Mouse (Mus musculus) bone marrow, adult 2 months (tissue): ENCODE measurements around the gene Tkt. TPM values are rescaled to one million over a fixed set of nuclear protein-coding genes. Genes with fewer than 3 reads are reported as not detected.

ENCODE experiments used
- H3K27ac ChIP-seq: fragments of 200-500 bp; 2 replicates; pipeline ENCODE4 v1.5.1; 2012; ENCODE audit warnings: low read depth, mild to moderate bottlenecking, control low read depth, inconsistent platforms, low read length; ENCODE audit not compliant: control insufficient read depth, poor library complexity, insufficient read depth
- H3K4me1 ChIP-seq: fragments of 200-500 bp; 2 replicates; pipeline ENCODE4 v1.6.1; 2011; ENCODE audit warnings: low read length; ENCODE audit not compliant: control insufficient read depth, insufficient read depth
- H3K4me3 ChIP-seq: fragments of 200-500 bp; replicated peaks from 2 replicates; pipeline ENCODE3; 2011; ENCODE audit warnings: mild to moderate bottlenecking, low read depth, low read length, control low read depth; ENCODE audit not compliant: control insufficient read depth
- CTCF ChIP-seq: fragments of 200-500 bp; IDR thresholded peaks from 2 replicates; pipeline ENCODE4 v1.5.1; 2011; ENCODE audit warnings: low read length, control low read depth; ENCODE audit not compliant: control insufficient read depth, insufficient read depth
- POLR2A ChIP-seq: fragments of 200-500 bp; IDR thresholded peaks from 2 replicates; pipeline ENCODE4 v1.6.1; 2011; ENCODE audit warnings: low read depth, mild to moderate bottlenecking, control low read depth, low read length, borderline replicate concordance; ENCODE audit not compliant: control insufficient read depth
- WGBS: fragments of 180-500 bp; shearing (Covaris S2); methylation state at CpG from one replicate; pipeline ENCODE4 v1.1.7; 2018; 5-methylcytosine and 5-hydroxymethylcytosine counted together
- polyA plus RNA-seq: library from polyadenylated mRNA; stranded (reverse); fragments of >200 nt; gene quantifications from 2 replicates; pipeline ENCODE4 v1.2.4, GENCODE M21; 2011; ENCODE audit warnings: low replicate concordance; ENCODE audit not compliant: missing spikeins, insufficient read depth, insufficient read length

Gene Tkt
- polyA plus RNA-seq, 1 experiment, result 665 TPM

GRCm38 (mm10) chr14:30595576-30596313, 47.6 kb downstream of the Tkt start:
- 63% methylated on average over 8 of the region's 8 CpGs for WGBS
- TF ChIP-seq CTCF (no peak), POLR2A (no peak)
- Histone ChIP-seq H3K4me3 (no peak overlapping the region), H3K4me1 (peaks cover 12% of the 10 kb centered on the region), H3K27ac (peak overlapping the region; percentile 31)

- H3K4me3 ChIP-seq, result no peak overlapping the region
- WGBS, result 73% methylated on average over 3 of the region's 3 CpGs
- peaks cover 12% of the 10 kb centered on the region for H3K4me1 ChIP-seq
- H3K27ac ChIP-seq, result no peak overlapping the region
- TF ChIP-seq POLR2A (no peak), CTCF (no peak)
Observed at GRCm38 (mm10) chr14:30596407-30596806, 48.2 kb downstream of the Tkt start.

GRCm38 (mm10) chr14:30597142-30597541, 49.0 kb downstream of the Tkt start:
- H3K27ac ChIP-seq, result no peak overlapping the region
- no peak overlapping the region for H3K4me3 ChIP-seq
- WGBS, result 56% methylated on average over 2 of the region's 2 CpGs
- TF ChIP-seq CTCF, result no peak
- TF ChIP-seq POLR2A, result no peak
- H3K4me1 ChIP-seq, result peaks cover 12% of the 10 kb centered on the region

GRCm38 (mm10) chr14:30606817-30607216, 58.7 kb downstream of the Tkt start:
- H3K4me1 ChIP-seq, result peaks cover 3% of the 10 kb centered on the region; the same call in 1 of the 2 replicates
- no peak for TF ChIP-seq CTCF
- TF ChIP-seq POLR2A, result no peak
- 82% methylated on average over 5 of the region's 5 CpGs for WGBS
- H3K4me3 ChIP-seq, result no peak overlapping the region
- H3K27ac ChIP-seq, result peak overlapping the region; percentile 32

DNA sequence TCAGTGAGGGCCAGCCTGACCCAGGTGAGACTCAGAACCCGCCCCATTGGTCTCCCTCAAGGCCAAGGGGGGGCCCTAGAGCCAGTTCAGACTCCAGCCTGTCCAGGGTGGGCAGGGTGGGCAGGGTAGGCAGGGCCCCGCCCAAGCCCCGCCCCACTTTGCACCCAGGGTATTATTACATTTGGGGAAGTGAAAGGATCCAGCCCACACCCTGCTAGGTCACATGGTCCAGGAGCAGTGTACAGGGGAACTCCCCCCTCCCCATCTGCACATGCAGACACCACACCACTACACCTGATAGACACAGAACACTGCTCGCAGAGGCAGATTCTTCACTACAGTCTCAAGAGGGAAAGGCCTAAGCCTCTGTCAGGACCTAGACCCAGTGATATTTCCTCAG, 59.5 kb downstream of the Tkt start:
- Histone ChIP-seq H3K4me3 (no peak overlapping the region), H3K27ac (peak overlapping the region; percentile 82), H3K4me1 (peaks cover 8% of the 10 kb centered on the region)
- no peak for TF ChIP-seq CTCF
- no peak for TF ChIP-seq POLR2A
- 42% methylated on average over 4 of the region's 4 CpGs for WGBS

GRCm38 (mm10) chr14:30608176-30608575, 60.0 kb downstream of the Tkt start:
- WGBS, result 70% methylated on average over 6 of the region's 6 CpGs
- H3K4me3 ChIP-seq, result no peak overlapping the region
- peak overlapping the region; percentile 82 for H3K27ac ChIP-seq
- peaks cover 11% of the 10 kb centered on the region for H3K4me1 ChIP-seq
- TF ChIP-seq POLR2A (no peak), CTCF (no peak)

- no peak for TF ChIP-seq POLR2A
- TF ChIP-seq CTCF, result no peak
- no peak overlapping the region for H3K27ac ChIP-seq
- no peak overlapping the region for H3K4me3 ChIP-seq
- 85% methylated on average over 3 of the region's 3 CpGs for WGBS
- peaks cover 13% of the 10 kb centered on the region for H3K4me1 ChIP-seq
Observed at GRCm38 (mm10) chr14:30609499-30609898, 61.3 kb downstream of the Tkt start.

GRCm38 (mm10) chr14:30610304-30610703, 62.1 kb downstream of the Tkt start:
- Histone ChIP-seq H3K27ac (no peak overlapping the region), H3K4me3 (no peak overlapping the region), H3K4me1 (peaks cover 13% of the 10 kb centered on the region)
- TF ChIP-seq POLR2A (no peak), CTCF (no peak)
- WGBS, result 79% methylated on average over 2 of the region's 2 CpGs

- WGBS, result 65% methylated on average over 3 of the region's 3 CpGs
- no peak for TF ChIP-seq POLR2A
- no peak for TF ChIP-seq CTCF
- Histone ChIP-seq H3K4me3 (no peak overlapping the region), H3K4me1 (peaks cover 15% of the 10 kb centered on the region), H3K27ac (no peak overlapping the region)
Observed at GRCm38 (mm10) chr14:30610940-30611339, 62.8 kb downstream of the Tkt start.

DNA sequence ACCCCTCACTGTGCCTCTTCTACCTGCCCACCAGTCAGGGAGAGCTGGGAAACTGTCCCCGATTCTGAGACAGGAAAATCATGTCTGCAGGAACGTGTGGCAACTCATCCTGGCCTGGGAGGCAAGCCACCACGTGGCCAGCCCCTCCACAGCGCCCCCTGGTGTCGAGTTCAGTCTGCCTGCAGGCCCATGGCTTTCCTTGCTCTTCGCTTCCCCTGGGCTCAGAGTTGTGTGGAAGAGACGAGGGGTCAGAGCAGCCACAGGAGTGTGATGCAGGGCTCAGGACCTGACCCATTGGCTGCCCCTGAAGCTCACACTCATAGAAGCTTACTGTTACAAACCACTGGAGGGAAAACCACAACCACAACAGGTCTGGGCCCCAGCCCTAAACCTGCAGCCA, 64.4 kb downstream of the Tkt start:
- no peak overlapping the region; the same call in 1 of the 2 replicates for H3K27ac ChIP-seq
- no peak for TF ChIP-seq POLR2A
- peak; percentile 88 for TF ChIP-seq CTCF
- WGBS, result 5% methylated on average over 7 of the region's 7 CpGs
- no peak overlapping the region for H3K4me3 ChIP-seq
- peaks cover 21% of the 10 kb centered on the region for H3K4me1 ChIP-seq
